Mouse (Mus musculus) thymus, postnatal 10 days (tissue): ENCODE data around the gene Top2b.

Source experiments
- DNase-seq, 2 experiments: peaks; one replicate each; pipeline ENCODE4 v3.0.0; 2021; ENCODE audit warnings: low spot score in 2 of 2

Top2b gene

DNA sequence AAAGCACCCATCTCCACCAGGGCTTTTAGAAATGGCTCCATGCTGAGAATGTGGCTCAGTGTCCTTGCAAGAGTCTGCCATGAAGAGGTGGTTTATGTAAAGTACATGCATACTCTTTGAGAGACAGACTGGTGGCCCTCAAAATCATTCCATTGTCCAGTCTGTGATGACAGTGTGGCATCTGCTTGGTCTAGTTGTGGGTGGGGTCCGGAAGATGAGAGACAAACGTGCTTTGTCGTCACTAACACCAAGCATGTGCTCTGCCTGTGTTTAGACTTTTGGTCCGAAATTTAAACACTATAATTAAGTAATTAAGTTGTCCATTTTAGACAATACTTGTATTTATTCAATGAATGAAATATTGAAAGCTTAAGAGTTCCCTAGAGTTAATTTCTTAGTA lies 49.2 kb downstream of the Top2b start:
- DNase-seq, result no peak

DNA sequence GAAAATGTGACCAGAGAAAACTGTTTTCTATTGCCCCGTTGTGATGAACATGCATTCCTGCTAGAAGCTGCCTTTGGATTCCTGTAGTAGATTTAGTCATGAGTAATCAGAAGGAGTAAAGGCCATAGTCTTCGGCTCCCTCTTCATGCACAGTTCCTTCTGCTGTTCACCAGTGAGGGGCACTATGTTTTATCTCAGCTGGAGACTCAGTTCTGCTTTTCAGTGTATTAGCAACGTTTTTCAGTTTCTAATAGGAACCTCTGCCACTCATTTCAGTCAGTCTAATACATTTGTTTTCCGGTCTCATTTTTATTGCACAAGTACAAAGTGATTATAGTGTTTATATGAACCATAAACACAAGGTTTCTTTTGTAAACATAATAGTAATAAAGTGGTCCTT lies 62.6 kb downstream of the Top2b start:
- no peak for DNase-seq

DNA sequence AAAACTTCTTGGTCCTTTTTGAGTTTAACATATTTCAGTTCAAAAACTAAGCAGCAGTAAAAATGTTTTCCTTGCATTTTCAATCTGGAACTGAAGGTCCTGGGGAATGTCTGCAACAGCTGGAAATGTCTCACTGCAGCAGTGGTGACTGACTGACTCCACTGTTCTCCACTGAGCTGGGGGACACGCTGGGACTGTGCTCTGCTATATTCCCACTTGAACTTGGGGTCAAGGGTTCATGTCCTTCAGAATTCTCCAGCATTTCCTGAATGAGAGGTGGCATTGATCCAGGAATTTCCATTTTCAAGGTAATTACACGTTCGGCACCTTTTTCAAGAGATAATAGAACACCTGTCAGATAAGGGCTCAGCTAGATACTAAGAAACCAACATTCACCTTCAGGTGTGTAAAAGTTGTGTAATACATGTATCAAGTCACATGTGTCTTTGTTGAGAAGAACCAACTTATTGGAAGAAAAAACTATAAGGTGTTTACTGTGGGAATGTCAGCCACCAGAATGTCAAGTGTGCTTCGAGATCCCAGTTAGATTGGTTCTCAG lies 67.0 kb downstream of the Top2b start:
- DNase-seq, result no peak

DNA sequence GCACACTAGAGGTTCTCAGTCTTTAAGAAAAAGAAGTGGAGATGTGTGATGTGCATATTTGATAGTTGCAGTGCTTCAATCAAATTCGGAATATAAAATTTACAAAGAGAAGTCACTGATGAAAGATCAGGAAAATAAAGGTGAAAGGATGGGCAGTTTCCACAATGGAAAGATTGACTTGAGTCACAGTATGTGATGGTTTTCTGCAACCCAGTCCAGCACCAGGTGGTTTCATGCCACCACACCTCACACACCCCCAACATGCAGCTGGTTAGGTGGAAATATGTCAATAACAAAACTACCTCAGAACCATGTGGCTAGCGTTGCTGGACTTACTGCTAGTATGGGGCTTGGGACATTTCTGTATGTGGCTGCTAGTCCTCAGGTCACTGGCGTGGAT lies 67.6 kb downstream of the Top2b start:
- DNase-seq, result no peak

DNA sequence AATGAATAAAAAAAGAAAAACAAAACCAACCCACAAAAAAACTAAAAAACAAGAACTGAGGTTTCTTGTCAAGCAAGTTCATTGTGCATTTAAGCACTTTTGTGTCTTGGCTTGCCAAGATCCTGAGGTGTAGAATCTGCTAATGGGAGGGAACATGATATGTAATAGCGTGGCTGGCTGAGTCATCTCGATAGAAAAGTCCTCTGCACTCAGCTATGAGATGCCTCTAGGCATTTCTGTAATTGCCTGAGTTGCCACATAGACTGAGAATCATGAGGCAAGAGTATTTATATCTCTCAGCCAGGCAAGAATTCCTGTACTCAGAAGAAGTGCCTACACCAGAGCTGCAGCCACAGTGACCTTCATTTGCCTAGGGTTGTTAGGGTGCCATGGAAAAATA lies 68.2 kb downstream of the Top2b start:
- DNase-seq, result no peak

DNA sequence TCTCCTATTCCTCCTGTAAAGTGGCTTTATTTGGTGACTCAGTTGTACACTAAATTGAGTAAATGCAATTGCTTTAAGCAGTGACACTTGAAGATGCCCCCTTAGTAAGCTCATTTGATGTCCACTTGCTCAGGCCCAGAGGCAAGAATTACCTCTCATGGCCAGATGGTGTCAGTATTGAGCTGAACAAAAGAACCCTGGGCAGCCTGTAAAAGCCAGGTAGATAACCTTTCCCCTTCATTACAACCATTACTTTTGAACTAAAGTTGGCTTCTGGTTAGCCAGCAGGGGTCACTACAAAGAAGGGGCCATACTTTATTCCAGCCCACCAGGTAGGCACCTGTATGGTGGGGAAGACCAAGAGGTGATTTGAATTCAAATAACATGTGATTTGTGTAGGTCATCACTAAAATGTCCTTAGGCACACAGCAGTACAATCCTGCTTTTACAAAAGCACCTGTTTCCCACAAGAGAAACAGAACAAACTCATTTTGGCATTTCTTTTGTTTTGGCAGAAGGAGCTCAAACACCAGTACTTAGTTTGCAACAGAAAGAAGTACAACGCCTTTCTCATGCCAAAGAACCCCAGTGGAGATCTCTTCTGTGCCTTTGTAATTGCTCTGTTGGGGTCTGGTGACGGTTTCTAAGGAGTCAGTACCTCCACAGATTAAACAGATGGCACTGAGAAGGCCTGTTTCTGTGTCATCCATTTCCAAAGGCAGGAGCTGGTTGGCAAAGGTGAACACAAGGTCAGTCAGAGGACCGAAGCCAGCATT lies 69.6 kb downstream of the Top2b start:
- peak in 1 of 2 experiments; percentile 39 for DNase-seq

DNA sequence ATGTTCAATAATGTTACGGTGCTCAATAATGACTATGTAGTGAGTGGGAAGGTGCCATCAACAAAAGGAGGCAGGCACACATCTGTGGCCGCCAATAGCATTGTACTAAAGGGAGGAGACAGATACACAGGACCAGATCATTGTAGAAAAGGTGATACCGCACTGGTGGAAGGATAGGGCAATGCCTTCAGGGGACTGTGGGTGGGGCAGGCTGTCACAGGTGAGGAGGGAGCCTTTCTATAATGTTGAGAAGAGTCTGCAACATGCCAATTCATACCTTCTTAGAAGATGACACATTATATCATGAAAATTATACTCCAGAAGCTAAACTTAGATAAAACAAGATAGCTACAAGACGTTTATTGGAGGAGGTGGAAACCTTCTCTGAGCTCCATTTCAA lies 72.4 kb downstream of the Top2b start:
- no peak for DNase-seq

DNA sequence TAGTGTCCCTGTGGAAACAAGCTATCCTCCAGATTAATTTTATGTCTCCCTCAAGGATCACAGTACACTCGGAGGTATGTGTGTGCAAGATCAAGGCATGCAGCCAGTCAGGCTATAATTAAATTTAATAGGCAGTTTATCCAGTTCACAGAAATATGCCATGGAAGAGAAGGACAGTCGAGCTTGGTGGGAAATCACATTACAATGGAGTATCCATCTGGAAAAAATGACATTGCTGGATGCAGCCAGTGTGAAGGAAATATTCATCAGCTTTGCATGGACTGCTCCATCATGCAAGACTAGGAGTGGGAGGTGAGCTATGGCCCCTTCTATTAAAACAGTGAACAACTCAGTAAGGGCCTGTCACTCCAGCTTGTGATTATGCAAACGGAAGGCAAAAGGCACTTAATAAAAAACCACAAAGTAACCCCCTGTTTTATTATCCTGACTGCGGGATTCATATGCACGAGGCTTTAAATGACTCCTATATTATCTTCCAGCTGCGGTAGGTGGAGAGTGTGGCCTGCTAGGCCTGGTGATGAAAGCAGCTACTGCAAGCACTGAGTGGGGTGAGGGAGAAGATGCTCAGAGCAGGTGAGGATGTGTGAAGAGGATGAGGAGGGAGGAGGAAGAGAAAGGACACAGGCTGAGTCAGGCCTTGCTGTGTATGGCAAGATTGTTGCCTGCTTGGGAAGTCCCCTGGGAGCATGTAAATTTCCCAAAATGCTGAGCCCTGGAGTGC lies 74.6 kb downstream of the Top2b start:
- no peak for DNase-seq

DNA sequence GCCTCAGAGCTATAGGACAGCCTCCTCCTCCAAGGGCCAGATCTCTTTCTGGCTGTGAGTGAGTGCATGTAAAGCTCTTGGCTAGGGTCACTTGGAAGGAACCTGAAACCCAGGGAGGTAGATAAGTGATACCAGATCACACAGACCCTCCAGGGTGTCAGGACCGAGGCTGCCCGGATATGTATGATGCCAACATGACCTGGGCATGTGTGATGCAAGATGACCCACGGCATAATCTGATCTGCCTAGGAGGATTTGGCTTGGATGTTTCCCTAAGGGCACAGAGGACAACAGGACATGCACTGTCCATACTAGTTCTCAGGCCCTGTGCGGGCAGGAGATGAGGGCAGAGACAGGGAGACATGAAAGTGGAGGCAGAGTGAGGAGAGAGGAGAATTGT lies 79.9 kb downstream of the Top2b start:
- no peak for DNase-seq

DNA sequence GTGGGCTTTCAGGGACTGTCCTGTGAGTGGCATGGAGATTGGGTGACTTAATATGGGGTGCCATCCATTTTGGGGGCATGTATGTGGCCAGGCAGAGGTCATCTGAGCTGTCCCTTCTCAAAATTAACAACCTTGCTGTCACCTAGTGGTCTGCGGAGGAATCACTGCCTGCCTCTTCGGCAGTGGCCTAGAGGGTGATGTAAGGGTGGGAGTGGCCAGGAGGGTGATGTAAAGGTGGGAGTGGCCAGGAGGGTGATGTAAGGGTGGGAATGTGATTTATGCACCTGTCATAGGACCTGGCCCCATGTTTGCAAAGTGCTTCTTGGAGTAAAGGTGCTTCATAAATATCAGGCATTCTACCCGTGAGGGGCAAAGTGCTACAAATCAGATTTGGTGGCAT lies 82.6 kb downstream of the Top2b start:
- peak in 1 of 2 experiments; percentile 10 for DNase-seq

DNA sequence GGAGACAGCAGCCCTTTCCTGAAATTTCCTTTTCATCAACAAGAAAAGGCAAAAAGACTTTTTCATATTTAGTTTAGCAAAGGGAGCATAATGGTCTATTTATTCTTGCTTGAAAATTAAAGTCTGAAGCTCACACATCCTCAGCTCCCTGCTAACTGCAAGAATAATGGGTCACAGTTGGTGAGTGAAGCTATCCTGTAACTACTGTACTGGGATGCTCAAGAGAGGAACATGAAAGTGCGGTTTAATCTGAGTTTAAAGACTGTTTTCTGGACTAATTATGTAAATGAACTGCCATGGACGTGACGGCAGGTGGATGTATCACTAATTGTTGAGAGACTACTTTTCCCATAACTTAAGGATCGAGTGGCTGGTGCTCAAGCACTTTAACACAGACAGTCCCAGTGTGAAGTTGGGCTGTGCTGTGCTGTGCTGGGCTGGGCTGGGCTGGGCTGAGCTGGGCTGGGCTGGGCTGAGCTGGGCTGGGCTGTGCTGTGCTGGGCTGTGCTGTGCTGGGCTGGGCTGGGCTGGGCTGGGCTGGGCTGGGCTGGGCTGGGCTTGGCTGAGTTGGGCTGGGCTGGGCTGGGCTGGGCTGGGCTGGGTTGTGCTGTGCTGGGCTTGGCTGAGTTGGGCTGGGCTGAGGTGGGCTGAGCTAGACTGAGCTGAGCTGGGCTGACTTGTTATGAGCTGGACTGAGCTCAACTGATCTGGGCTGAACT lies 83.4 kb downstream of the Top2b start:
- no peak for DNase-seq

DNA sequence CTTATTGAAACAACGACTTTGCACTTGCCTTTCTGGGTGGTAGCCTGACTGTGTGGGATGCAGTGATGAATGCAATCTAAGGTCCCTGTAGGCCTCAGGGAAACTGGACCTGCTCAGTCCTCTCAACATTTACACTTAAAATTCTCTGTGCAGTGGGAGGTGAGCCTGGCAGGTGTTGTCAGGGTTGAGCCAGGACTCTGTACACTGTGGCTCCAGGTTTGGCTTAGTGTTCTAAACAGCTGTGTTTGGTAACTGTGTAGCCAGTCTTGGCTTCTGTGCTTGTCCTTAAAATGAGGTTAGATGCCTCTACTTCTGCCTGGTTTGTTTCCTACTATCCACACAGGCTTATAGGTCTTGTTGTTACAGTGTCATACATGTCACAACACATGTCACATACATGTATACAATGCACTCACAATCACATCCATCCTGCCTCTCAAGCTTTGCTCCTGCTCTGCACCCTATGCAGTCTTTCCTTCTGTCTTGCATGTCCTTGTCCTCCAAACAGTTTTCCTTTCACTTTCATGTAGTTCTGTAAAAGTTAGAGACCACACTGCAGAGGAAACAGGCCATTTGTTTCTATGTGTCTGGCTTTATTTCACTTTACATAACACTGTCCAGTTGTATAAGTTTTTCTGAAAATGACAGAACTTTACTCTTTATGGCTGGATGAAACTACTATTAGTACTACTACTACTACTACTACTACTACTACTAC lies 113.8 kb downstream of the Top2b start:
- DNase-seq, result no peak

DNA sequence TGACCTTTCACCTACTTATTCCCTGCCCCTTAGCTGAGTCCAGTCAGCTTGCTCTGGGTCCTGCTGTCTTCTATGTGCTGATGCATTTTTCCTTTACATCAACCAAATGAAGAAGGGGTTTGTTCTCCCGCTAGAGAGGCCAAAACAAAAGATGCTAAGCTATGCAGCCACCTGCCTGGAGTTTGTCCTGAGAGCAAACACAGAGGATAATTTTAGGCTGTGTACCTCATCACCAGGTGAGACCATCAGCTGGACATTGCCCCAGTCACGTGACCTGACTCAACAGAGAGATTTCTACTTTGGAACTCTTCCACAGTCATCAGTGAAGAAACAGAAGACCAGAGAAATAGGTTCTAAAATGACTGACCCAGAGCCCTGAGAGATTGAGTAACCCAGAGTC lies 114.5 kb downstream of the Top2b start:
- no peak for DNase-seq

DNA sequence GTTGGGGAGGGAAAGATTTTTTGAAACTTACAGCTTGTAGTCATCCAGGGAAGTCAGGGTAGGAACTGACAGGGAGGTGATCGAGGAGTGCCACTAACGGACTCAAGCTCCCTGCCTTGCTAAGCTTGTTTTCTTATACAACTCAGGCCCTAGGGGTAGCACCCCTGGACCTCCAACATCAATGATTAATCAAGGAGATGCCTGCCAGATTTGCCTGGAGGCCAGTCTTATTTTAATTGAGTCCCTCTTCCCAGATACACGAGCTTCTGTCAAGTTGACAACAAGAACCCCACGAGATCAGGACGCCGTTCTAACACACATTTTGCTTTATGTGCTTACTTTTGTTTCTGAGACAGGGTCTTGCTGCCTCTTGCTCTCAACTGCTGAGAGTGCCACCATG lies 115.6 kb downstream of the Top2b start:
- no peak for DNase-seq

DNA sequence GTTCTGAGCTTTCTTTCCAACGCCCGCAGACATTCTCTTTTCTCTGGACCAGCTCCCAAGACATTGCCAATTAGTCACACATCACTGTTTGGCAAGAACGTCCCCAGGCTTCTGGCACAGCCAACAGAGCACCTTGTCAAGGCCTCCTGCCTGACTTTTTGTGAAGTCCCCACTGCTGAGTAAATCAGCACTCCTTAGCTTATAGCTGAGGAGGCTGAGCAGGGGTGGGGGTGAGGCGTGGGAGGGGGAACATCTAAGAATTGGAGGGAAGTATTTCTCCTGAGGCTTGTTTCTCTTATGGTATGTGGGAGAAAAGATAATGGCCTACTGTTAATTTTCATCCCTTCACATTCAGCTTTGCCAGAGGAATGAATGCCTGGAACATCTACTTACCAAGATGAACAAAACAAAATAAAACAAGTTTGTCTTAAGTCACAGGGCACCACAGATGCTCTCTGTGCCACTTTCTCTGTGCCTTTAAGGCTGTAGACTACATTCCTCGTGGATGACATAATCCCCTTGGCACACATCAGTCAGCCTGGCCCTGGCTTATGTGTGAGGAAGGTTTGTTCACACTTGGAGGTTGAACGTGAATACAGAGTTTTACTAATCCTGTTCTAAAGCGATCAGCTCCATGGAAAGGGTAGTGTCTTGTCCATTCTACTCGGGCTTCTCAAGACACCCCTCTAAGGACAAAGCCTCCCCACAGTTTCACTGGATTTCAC lies 118.8 kb downstream of the Top2b start:
- DNase-seq, result no peak
